Mouse (Mus musculus): ENCODE measurements around the gene 1700018G05Rik. TPM values are rescaled to one million over a fixed set of nuclear protein-coding genes. Genes with fewer than 3 reads are reported as not detected.
"Not testable (repeated sequence)": the region's sequence is repeated elsewhere in the genome, so short reads cannot be mapped to it uniquely, and the experiment has no call there.

1700018G05Rik gene
- not detected in 2 replicates for polyA plus RNA-seq (2012; rRNA removed)

- not testable (repeated sequence) for H3K4me1 ChIP-seq (ENCODE audit: control insufficient read depth, insufficient read depth, low read length); H3K27ac ChIP-seq (ENCODE audit: insufficient read depth, low read length); DNase-seq; H3K4me3 ChIP-seq (replicated peaks; ENCODE audit: insufficient read depth, low read depth, low read length); H3K27me3 ChIP-seq (ENCODE audit: control insufficient read depth, insufficient read depth, low read length)
- 84% methylated on average over 6 of the region's 6 CpGs for WGBS
These were observed at the start of gene 1700018G05Rik for GRCm38 (mm10) chrX:102928072-102928471. 1700018G05Rik (plus strand) TSS chrX:102928372.

DNA sequence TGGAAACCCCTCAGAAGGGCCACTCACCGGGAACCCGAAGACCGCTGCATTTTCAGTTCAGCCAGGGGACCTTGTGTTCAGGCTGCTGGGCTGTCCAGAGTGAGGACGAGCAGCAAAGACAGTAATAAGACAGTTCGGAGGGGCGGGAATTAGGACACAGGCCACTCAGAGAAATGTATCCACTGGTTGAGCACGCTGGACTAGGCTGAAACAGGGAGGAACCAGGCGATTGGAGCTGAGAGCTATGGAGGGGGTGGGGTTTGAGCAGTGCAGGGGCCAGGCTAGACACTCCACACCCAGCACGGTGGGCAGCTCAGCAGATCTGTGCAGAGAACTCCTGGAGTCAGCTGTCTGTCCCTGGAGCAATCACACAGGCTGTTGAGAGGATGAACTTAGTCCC lies 19.6 kb upstream of the 1700018G05Rik start, which contains the start of the genes Dmrtc1a and 1700011M02Rik:
Gene Dmrtc1a, minus strand, starts transcription at position 101 of the 400 bp plus-strand sequence.
Gene 1700011M02Rik, plus strand, starts transcription at position 319 of the 400 bp plus-strand sequence.
- not testable (repeated sequence) for H3K4me1 ChIP-seq (ENCODE audit: control insufficient read depth, insufficient read depth, low read length); H3K27ac ChIP-seq (ENCODE audit: insufficient read depth, low read length); DNase-seq; H3K4me3 ChIP-seq (replicated peaks; ENCODE audit: insufficient read depth, low read depth, low read length); H3K27me3 ChIP-seq (ENCODE audit: control insufficient read depth, insufficient read depth, low read length)
- WGBS = 77% methylated on average over 6 of the region's 9 CpGs

DNA sequence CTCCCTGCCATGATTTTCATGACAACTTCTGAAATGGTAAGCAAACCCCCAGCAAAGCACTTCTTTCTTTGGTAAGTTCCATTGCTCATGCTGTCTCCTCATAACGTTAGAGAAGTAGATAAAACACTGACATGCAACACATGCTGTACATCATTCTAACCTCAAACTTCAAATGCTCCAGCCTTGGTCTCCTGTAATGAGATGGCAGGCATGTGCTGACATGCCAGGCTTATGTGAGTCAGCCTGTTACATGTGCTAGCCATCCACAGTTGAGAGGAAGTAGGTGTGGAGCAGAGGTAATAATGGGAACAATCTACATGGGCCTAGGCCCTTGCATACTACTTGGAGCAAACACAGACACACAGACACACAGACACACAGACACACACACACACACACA lies 13.3 kb upstream of the 1700018G05Rik start:
- H3K27me3 ChIP-seq (ENCODE audit: control insufficient read depth, insufficient read depth, low read length); H3K4me1 ChIP-seq (ENCODE audit: control insufficient read depth, insufficient read depth, low read length); DNase-seq; H3K4me3 ChIP-seq (replicated peaks; ENCODE audit: insufficient read depth, low read depth, low read length); H3K27ac ChIP-seq (ENCODE audit: insufficient read depth, low read length): not testable (repeated sequence)
- 87% methylated on average over 1 of the region's 1 CpGs for whole genome bisulfite sequencing

- 21% methylated on average over 4 of the region's 4 CpGs for WGBS
- not testable (repeated sequence) for H3K4me3 ChIP-seq (replicated peaks; ENCODE audit: insufficient read depth, low read depth, low read length); H3K4me1 ChIP-seq (ENCODE audit: control insufficient read depth, insufficient read depth, low read length); H3K27me3 ChIP-seq (ENCODE audit: control insufficient read depth, insufficient read depth, low read length); H3K27ac ChIP-seq (ENCODE audit: insufficient read depth, low read length)
- peak; percentile 14 to 25 for DNase-seq
- peak; percentile 25; the same call in 1 of the 2 replicates for TF ChIP-seq CTCF (IDR thresholded peaks at IDR 0.05; ENCODE audit: borderline replicate concordance, insufficient read depth, low read depth, low read length)
These were observed 1.5 kb upstream of the 1700018G05Rik start for GRCm38 (mm10) chrX:102926707-102927106.

DNA sequence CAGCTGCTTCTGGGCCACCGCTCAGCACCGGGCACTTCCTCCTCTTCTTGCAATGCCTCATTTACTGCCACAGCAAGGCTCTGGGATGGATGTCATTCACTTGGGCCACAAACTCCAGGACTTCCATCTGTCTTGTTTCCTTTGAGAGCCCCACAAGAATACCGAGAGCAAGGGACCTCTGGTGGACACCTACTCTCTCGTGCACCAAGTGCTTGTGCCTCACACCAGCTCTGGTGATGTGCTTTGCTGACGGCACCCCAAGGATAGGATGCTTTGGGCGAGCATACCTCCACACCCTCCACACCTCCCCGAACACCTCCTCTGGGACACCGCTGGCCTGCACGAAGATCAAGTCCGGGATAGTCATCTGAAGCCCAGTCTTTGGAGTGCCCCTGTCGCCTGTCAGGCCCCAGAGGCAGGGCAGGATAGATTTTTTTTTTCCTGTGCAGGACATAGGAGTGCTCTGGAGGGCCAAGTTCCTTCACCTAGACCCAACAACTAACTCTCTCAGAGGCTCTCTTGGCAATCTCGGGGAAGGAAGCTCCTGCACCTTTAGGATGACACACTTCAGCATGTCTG lies 4.9 kb downstream of the 1700018G05Rik start:
- WGBS = 12% methylated on average over 12 of the region's 12 CpGs
- DNase-seq = peak in 1 of 2 experiments; percentile 15
- H3K4me1 ChIP-seq (ENCODE audit: control insufficient read depth, insufficient read depth, low read length) = peaks cover 3% of the 10 kb centered on the region; the same call in 1 of the 2 replicates
- no peaks in the 10 kb centered on the region for H3K27me3 ChIP-seq (ENCODE audit: control insufficient read depth, insufficient read depth, low read length)
- no peak overlapping the region for H3K27ac ChIP-seq (ENCODE audit: insufficient read depth, low read length)
- H3K4me3 ChIP-seq (replicated peaks; ENCODE audit: insufficient read depth, low read depth, low read length) = peak overlapping the region; percentile 82
- TF ChIP-seq POLR2A (IDR thresholded peaks at IDR 0.05; ENCODE audit: borderline replicate concordance, insufficient read depth, low read length) (no peak), CTCF (IDR thresholded peaks at IDR 0.05; ENCODE audit: borderline replicate concordance, insufficient read depth, low read depth, low read length) (no peak)

DNA sequence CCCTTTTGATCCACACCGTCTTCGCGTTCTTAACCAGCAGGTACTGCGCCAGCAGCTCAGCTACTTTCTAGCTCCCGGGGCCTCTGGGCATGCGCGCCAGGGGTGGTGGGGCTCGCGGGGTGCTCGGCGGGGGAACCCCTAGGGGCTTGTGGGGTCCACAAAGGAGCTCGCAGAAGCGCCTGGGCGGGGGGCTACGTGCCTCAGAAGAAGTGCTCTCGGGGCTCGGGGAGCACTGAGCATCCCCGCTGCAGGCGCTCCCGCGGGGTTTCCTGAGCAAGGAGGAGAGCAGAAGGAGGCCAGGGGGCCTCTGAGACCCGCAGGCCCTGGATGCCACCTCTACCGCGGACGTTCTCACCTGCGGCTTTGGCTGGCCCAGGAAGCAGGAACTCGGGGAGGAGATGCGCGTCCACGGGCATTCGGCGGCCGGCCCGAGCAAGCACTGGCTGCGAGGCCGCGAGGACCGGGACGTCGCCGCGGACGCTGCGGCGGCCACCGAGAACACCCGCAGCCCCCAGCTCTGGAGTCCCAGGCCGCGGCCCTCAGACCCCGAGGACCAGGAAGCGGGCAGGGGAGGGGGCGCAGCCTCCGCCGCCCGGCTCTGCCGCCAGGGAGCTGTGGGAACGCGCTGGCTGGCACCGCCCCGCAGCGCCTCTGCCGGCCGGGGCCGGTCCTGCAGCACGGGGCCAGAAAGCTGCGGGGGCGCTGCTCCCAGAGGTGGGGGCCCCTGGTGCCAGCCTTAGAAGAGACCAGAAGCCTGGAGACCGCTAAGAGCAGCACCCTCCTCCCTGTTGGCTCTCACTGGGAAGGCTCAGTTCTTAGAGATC lies 5.6 kb downstream of the 1700018G05Rik start:
- peaks cover 3% of the 10 kb centered on the region; the same call in 1 of the 2 replicates for H3K4me1 ChIP-seq (ENCODE audit: control insufficient read depth, insufficient read depth, low read length)
- 15% methylated on average over 58 of the region's 68 CpGs for WGBS
- no peaks in the 10 kb centered on the region for H3K27me3 ChIP-seq (ENCODE audit: control insufficient read depth, insufficient read depth, low read length)
- TF ChIP-seq CTCF (IDR thresholded peaks at IDR 0.05; ENCODE audit: borderline replicate concordance, insufficient read depth, low read depth, low read length) (peak; percentile 54), POLR2A (IDR thresholded peaks at IDR 0.05; ENCODE audit: borderline replicate concordance, insufficient read depth, low read length) (peak; percentile 29; the same call in 1 of the 2 replicates)
- H3K4me3 ChIP-seq (replicated peaks; ENCODE audit: insufficient read depth, low read depth, low read length) = peak overlapping the region; percentile 82
- H3K27ac ChIP-seq (ENCODE audit: insufficient read depth, low read length) = peak overlapping the region; percentile 63
- DNase-seq = peak; percentile 69 to 75

- DNase-seq = no peak
- H3K27me3 ChIP-seq (ENCODE audit: control insufficient read depth, insufficient read depth, low read length) = no peaks in the 10 kb centered on the region
- peaks cover 3% of the 10 kb centered on the region; the same call in 1 of the 2 replicates for H3K4me1 ChIP-seq (ENCODE audit: control insufficient read depth, insufficient read depth, low read length)
- TF ChIP-seq CTCF (IDR thresholded peaks at IDR 0.05; ENCODE audit: borderline replicate concordance, insufficient read depth, low read depth, low read length) (no peak), POLR2A (IDR thresholded peaks at IDR 0.05; ENCODE audit: borderline replicate concordance, insufficient read depth, low read length) (no peak)
- H3K27ac ChIP-seq (ENCODE audit: insufficient read depth, low read length) = no peak overlapping the region
- no peak overlapping the region for H3K4me3 ChIP-seq (replicated peaks; ENCODE audit: insufficient read depth, low read depth, low read length)
- 48% methylated on average over 8 of the region's 8 CpGs for WGBS
These were observed 6.2 kb downstream of the 1700018G05Rik start for GRCm38 (mm10) chrX:102934395-102934764.

DNA sequence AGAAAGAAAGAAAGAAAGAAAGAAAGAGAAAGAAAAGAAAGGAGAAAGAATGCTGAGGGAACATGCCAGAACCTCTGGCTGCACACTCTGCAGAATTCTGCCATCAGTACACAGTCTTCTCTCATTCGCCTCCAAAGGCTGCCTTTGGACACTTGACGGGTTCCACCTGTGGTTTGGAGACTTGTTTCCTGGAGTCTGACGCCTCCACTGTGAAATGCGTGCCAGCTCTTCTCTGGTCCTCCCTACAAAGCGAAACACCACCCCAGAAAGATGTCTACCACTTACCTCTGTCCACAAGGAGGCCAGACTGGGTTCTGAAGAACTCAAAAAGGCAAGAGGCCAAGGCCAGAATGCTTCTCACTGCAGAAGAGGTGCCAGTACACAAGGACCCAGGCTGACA lies 8.6 kb downstream of the 1700018G05Rik start:
- Histone ChIP-seq H3K27ac (ENCODE audit: insufficient read depth, low read length) (no peak overlapping the region), H3K4me3 (replicated peaks; ENCODE audit: insufficient read depth, low read depth, low read length) (no peak overlapping the region), H3K4me1 (ENCODE audit: control insufficient read depth, insufficient read depth, low read length) (peaks cover 3% of the 10 kb centered on the region; the same call in 1 of the 2 replicates), H3K27me3 (ENCODE audit: control insufficient read depth, insufficient read depth, low read length) (no peaks in the 10 kb centered on the region)
- 68% methylated on average over 5 of the region's 5 CpGs for WGBS
- no peak for DNase-seq
- no peak for TF ChIP-seq CTCF (IDR thresholded peaks at IDR 0.05; ENCODE audit: borderline replicate concordance, insufficient read depth, low read depth, low read length)
- TF ChIP-seq POLR2A (IDR thresholded peaks at IDR 0.05; ENCODE audit: borderline replicate concordance, insufficient read depth, low read length) = no peak

GRCm38 (mm10) chrX:102950136-102950535 lies 22.0 kb downstream of the 1700018G05Rik start:
- H3K4me3 ChIP-seq (replicated peaks; ENCODE audit: insufficient read depth, low read depth, low read length); H3K27ac ChIP-seq (ENCODE audit: insufficient read depth, low read length); H3K27me3 ChIP-seq (ENCODE audit: control insufficient read depth, insufficient read depth, low read length); H3K4me1 ChIP-seq (ENCODE audit: control insufficient read depth, insufficient read depth, low read length): not testable (repeated sequence)
- 87% methylated on average over 11 of the region's 11 CpGs for WGBS
- DNase-seq = peak in 1 of 2 experiments; percentile 25

Measured in cerebellum, adult 2 months (tissue).